Mouse (Mus musculus) forebrain, postnatal 0 days (tissue): Measurements from ENCODE around the gene Ly6g6d. TPM values are rescaled to one million over a fixed set of nuclear protein-coding genes. Genes with fewer than 3 reads are reported as not detected.

Experiments used
- ATAC-seq: fragments of 200-750 bp; cut with Nextera tagmentation; 2 replicates; pipeline ENCODE4 v1.8.0; 2017; ENCODE audit warnings: mild to moderate bottlenecking, moderate library complexity
- DNase-seq: peaks from one replicate; pipeline ENCODE4 v3.0.0-alpha.2; 2015
- H3K27ac ChIP-seq: fragments of 300-500 bp; sonication (generic); 2 replicates; pipeline ENCODE4 v1.5.1; 2014; ENCODE audit warnings: low read depth, mild to moderate bottlenecking, antibody characterized with exemption, low read length, moderate library complexity, mixed read lengths
- H3K27me3 ChIP-seq: fragments of 300-500 bp; sonication (generic); 2 replicates; pipeline ENCODE4 v1.6.1; 2014; ENCODE audit warnings: mild to moderate bottlenecking, low read length, mixed read lengths; ENCODE audit not compliant: insufficient read depth
- H3K36me3 ChIP-seq: fragments of 300-500 bp; sonication (generic); 2 replicates; pipeline ENCODE4 v1.6.1; 2014; ENCODE audit warnings: mild to moderate bottlenecking, moderate library complexity; ENCODE audit not compliant: insufficient read depth
- H3K4me1 ChIP-seq: fragments of 300-500 bp; sonication (generic); 2 replicates; pipeline ENCODE4 v1.6.1; 2014; ENCODE audit warnings: antibody characterized with exemption; ENCODE audit not compliant: insufficient read depth
- H3K4me2 ChIP-seq: fragments of 300-500 bp; sonication (generic); 2 replicates; pipeline ENCODE4 v1.6.1; 2014; ENCODE audit warnings: low read depth, mild to moderate bottlenecking, moderate library complexity
- H3K4me3 ChIP-seq: fragments of 300-500 bp; sonication (generic); 2 replicates; pipeline ENCODE4 v1.5.1; 2014; ENCODE audit warnings: low read depth, low read length, mixed read lengths
- H3K9ac ChIP-seq: fragments of 300-500 bp; sonication (generic); 2 replicates; pipeline ENCODE4 v1.6.1; 2014; ENCODE audit warnings: mild to moderate bottlenecking
- H3K9me3 ChIP-seq: fragments of 300-500 bp; sonication (generic); 2 replicates; pipeline ENCODE4 v1.6.1; 2016; ENCODE audit warnings: low read length
- CTCF ChIP-seq: sonication (generic); IDR thresholded peaks from 2 replicates; pipeline ENCODE4 v1.5.1; 2016; ENCODE audit warnings: antibody characterized with exemption, control low read depth, low read depth
- WGBS: fragments of 180-500 bp; shearing (Covaris S2); extraction: QIAGEN DNeasy Blood & Tissue Kit; methylation state at CpG from one replicate; pipeline ENCODE4 v1.1.7; 2014; 5-methylcytosine and 5-hydroxymethylcytosine counted together
- polyA plus RNA-seq: library from polyadenylated mRNA; unstranded; fragments of >200 nt; fragmentation: Nextera tagmentation; extraction: Ambion mirVana; gene quantifications from 2 replicates; pipeline ENCODE4 v1.2.1, GENCODE M21; 2015
- total RNA-seq: library from RNA; depleted of rRNA; stranded (reverse); fragments of >200 nt; gene quantifications from 2 replicates; pipeline ENCODE4 v1.2.3, GENCODE M21; 2014

The Ly6g6d gene
- total and polyA plus RNA-seq, 2 experiments from 2014 or later, result 1.6 TPM; not detected in 1

DNA sequence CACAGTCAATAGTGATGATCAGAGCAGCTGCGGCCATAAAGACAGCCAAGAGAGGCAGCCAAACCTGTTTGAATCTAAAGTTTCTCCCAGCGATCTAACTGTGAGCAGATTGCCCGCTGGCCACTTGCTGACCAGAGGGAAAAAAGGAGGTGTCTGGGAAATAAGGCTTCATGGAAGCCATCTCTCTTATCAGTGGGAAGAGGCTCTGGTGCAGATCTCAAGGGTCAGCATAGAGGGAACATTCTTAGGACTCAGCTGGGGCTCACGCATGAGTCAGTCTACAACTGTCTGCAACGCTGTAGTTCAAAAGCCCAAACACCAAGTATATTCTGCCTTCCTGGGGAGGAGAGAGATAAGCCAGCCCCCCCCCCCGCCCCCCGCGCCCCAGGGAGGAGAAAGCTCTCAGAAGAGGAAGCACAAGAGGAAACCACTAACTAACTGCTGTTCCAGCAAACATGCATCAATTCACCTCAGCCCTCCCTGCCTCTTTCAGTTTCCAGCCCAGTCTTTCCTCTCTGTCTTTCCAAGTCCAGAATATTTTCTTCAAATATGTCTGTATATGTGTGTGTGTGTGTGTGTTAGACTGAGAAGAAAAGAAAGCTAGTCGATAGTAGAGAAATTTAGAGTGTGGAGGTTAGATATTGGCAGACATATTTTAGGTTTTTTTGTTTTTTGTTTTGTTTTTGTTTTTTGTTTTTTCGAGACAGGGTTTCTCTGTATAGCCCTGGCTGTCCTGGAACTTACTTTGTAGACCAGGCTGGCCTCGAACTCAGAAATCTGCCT is 29.5 kb downstream of the Ly6g6d start:
- Histone ChIP-seq H3K4me2 (no peak overlapping the region), H3K9me3 (no peaks in the 10 kb centered on the region), H3K4me1 (peaks cover 12% of the 10 kb centered on the region; the same call in 1 of the 2 replicates), H3K36me3 (no peaks in the 10 kb centered on the region), H3K4me3 (no peak overlapping the region), H3K27ac (no peak overlapping the region), H3K27me3 (no peaks in the 10 kb centered on the region), H3K9ac (no peak overlapping the region)
- no peak for ATAC-seq
- WGBS, result 48% methylated on average over 11 of the region's 11 CpGs
- no peak for TF ChIP-seq CTCF
- no peak for DNase-seq

GRCm38 (mm10) chr17:35047688-35048087 is 30.2 kb downstream of the Ly6g6d start:
- H3K4me3 ChIP-seq, result no peak overlapping the region
- no peaks in the 10 kb centered on the region for H3K36me3 ChIP-seq
- no peak for DNase-seq
- H3K4me2 ChIP-seq, result no peak overlapping the region
- no peaks in the 10 kb centered on the region for H3K9me3 ChIP-seq
- 63% methylated on average over 1 of the region's 1 CpGs for WGBS
- TF ChIP-seq CTCF, result no peak
- peaks cover 12% of the 10 kb centered on the region; the same call in 1 of the 2 replicates for H3K4me1 ChIP-seq
- no peaks in the 10 kb centered on the region for H3K27me3 ChIP-seq
- H3K9ac ChIP-seq, result no peak overlapping the region
- H3K27ac ChIP-seq, result no peak overlapping the region
- ATAC-seq, result no peak

DNA sequence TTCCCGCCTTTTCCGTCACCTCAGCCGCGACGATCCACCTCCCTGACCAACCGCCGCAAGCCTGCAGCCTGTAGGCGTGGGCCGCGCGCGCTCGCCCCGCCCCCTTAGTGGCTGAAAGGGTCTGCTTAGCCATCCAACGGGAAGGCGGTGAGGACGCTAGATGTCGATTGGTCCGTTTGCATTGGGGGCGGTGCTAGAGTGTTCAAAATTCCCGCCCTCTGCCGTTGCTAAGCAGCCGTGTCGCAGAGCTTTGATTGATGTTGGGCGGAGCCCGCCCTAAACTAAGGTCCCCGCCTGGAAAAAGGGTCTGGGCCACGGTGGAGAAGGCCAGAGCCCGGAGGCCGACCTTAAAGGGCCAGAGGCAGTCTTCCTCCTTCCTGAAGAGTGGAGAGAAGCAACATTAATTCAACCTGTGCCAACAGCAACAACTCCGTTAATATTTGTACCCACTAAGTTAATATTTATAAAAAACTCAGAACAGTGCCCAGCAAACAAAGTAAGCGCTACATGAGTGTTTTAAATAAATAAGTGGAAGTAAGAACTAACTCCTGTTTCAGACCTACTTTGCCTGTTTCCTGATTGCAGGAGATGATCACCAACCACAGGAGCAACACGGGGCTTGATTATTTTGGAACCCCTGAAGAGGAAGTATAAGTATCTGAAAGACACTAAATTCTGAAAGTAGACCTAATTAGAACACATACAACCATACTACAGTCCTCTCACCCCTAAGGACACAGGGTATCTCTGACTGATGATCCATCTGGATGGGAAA is 31.0 kb downstream of the Ly6g6d start, which contains the start of gene Msh5:
Msh5 (minus strand) TSS at position 65 of the 775 bp plus-strand sequence.
- Histone ChIP-seq H3K4me3 (peak within 1 kb of the TSS; percentile 44), H3K9me3 (no peaks in the 10 kb centered on the region), H3K36me3 (no peaks in the 10 kb centered on the region), H3K27me3 (no peaks in the 10 kb centered on the region), H3K4me1 (peaks cover 9% of the 10 kb centered on the region; the same call in 1 of the 2 replicates), H3K27ac (peak within 1 kb of the TSS; percentile 72), H3K9ac (peak within 1 kb of the TSS; percentile 68), H3K4me2 (peak within 1 kb of the TSS; percentile 99)
- DNase-seq, result peak; percentile 96
- TF ChIP-seq CTCF, result no peak
- peak; percentile 99 for ATAC-seq
- 4% methylated on average over 33 of the region's 33 CpGs for whole genome bisulfite sequencing

DNA sequence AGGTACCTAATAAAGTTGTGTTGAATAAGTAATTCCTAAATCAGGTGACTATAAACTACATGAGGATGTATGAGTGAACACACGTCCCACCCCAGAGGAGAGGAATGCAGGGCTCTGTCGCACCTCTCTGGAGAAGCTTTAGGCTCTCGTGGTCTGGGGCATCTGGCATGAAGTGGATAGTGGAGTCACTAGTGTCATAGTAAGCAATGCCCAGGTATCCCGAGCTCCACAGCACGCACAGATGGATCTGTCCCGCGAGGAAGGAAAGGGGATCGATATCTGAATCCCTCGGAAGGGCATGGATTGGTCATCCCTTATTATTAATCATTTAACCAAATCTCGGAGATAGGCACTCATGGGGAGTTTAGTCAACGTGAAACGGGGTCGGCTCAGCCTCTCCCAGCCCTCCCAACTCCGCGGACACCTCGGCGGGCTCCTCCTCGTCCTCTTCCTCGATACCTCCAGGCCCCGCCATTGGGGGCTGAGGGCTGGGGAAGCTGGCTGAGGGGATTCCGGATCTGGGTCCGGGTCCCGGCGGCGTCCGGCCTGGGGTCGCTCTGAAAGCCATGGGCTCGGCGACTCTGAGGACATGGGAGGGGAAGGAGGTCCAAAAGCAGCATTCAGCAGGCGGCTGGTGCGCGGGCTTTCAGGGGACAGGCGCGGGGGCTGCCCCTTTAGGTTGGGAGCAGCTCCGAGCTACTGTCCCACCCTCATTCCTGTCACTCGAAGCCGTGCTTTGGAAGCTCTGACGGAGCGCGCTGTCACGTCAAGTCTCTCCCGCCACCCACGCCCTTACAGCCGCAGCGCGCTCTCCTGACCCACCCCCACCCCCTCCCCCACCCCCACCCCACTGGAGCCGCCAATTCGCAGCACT is 31.8 kb downstream of the Ly6g6d start:
- Histone ChIP-seq H3K27me3 (no peaks in the 10 kb centered on the region), H3K4me3 (peak overlapping the region; percentile 44), H3K9me3 (no peaks in the 10 kb centered on the region), H3K27ac (peak overlapping the region; percentile 72), H3K9ac (peak overlapping the region; percentile 68), H3K36me3 (no peaks in the 10 kb centered on the region), H3K4me1 (peaks cover 5% of the 10 kb centered on the region; the same call in 1 of the 2 replicates), H3K4me2 (peak overlapping the region; percentile 99)
- peak; percentile 80 for ATAC-seq
- WGBS, result 7% methylated on average over 44 of the region's 48 CpGs
- DNase-seq, result no peak
- no peak for TF ChIP-seq CTCF

DNA sequence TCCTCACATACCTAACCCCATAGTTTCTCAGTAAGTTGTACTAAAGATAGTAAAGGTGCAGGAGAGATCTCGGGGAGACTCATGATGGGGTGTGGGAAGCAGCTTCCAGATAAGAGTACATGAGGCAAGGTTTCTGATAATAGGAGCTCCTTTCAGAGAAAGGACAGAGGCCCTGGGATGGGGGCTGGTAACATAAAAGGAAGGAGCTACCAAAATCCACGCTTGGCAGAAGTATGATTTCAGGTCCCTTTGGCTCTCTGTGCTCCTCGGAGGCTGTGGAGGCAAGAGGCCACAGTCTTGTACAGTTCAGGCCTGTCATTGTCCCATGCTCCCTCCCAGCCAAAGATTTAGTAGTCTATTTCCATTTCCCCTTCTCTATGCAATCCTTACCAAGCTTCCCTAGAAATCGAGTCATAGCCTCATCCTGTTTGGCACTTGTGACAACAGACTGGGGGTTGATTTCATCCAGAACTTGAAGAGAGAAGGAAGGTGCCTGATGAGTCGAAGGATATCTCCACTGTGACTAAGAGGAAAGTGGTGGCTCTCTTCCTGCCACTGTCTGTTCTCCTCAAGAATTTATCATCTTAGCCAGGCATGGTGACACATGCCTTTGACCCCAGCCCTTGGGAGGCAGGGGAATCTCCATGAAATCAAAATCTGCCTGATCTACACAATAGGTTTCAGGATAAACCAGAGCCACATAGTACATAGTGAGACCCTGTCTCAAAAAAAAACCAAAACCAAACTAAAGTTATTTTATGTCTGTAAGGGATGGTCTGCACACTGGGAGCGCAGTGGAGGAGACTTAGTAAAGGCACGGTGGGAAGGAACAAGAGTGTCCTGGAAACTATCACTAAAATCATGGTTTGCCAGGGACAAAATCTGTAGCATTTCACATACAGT is 32.7 kb downstream of the Ly6g6d start:
- no peak for TF ChIP-seq CTCF
- peak overlapping the region; percentile 99; the same call in 1 of the 2 replicates for H3K4me2 ChIP-seq
- H3K27ac ChIP-seq, result no peak overlapping the region
- ATAC-seq (no peak), DNase-seq (no peak)
- peaks cover 5% of the 10 kb centered on the region; the same call in 1 of the 2 replicates for H3K4me1 ChIP-seq
- no peaks in the 10 kb centered on the region for H3K27me3 ChIP-seq
- WGBS, result 89% methylated on average over 7 of the region's 7 CpGs
- H3K9ac ChIP-seq, result no peak overlapping the region
- no peak overlapping the region for H3K4me3 ChIP-seq
- H3K36me3 ChIP-seq, result no peaks in the 10 kb centered on the region
- H3K9me3 ChIP-seq, result no peaks in the 10 kb centered on the region

DNA sequence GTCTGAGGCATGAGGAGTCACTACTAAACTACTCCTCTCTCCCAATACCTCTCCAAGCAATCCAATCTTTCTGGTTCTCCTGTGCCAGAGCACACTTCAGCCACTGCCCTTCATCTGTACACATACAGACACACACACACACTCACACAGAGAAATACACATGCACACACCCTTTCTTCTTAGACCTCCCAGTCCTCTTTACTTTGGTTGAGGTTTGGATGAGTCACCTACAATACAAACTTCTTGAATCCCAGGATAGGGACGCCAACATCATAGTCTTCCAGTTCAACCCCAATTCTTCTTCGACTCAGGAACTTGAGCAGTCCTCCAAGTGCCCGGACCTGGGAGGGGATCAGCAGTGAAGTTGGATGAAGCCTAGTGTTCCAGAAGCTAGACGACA is 34.1 kb downstream of the Ly6g6d start:
- Histone ChIP-seq H3K4me2 (no peak overlapping the region), H3K4me1 (peaks cover 5% of the 10 kb centered on the region; the same call in 1 of the 2 replicates), H3K9me3 (no peaks in the 10 kb centered on the region), H3K4me3 (no peak overlapping the region), H3K9ac (no peak overlapping the region), H3K36me3 (no peaks in the 10 kb centered on the region), H3K27me3 (no peaks in the 10 kb centered on the region), H3K27ac (no peak overlapping the region)
- no peak for TF ChIP-seq CTCF
- ATAC-seq, result no peak
- DNase-seq, result no peak
- 88% methylated on average over 4 of the region's 4 CpGs for WGBS
